Mouse (Mus musculus) layer of hippocampus, postnatal 10 days (tissue): ENCODE data around the gene Med4. TPM values are rescaled to one million over a fixed set of nuclear protein-coding genes. Genes with fewer than 3 reads are reported as not detected.

Experiments used
- DNase-seq, 2 experiments: peaks; one replicate each; pipeline ENCODE4 v3.0.0; 2021; ENCODE audit warnings: low spot score in 2 of 2
- long read RNA-seq: library from polyadenylated mRNA; stranded (forward); transcript quantifications from one replicate; pipeline ENCODE4 v2.0.0, GENCODE M21; 2023
- total RNA-seq, 2 experiments: library from RNA; stranded (reverse); gene quantifications; 2 replicates each; pipeline ENCODE4 v1.2.3; 2021

The Med4 gene
- 10 to 100 TPM; 34.0 to 35.7 TPM for total RNA-seq
- long read RNA-seq, transcript Med4-201 (7 exons, 1,328 nt), result major isoform, 35 of 40 reads
- long read RNA-seq, partial matches to known transcripts, result 1 of 40 reads
- long read RNA-seq, other reads (novel, unspliced or antisense), result 3 of 40 reads

DNA sequence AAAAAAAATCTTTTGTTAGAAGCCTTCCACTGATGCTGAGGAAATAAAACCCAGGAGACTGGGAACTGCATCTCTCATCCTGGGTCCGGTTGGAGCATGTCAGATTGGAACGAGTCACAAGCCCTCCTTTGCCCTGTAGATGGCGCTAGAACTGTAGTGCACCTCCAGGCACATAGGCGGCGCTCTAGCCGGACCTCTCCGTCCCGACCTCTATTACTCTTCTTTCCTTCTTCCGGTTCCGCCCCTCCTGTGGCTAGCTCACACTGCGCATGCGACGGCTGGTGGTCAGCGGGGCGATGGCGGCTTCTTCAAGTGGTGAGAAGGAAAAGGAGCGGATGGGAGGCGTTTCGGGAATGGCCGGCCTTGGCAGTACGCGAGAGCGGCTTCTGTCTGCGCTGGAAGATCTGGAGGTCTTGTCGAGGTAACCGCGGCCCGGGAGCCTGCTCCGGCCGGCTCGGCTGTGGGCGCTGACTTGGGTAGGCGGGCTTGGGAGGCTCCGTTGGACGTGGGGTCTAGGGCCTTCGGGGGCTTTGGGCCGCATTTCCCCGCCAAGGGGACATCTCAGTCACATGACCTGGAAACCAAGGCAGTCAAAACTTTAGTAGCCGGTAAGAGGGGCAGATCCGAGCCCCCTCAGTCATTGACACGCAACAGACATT lies at the start of gene Med4:
TSS of gene Med4 (plus strand) at position 261 of the 659 bp plus-strand sequence.
- DNase-seq, result peak; percentile 98 to 99

- DNase-seq, result no peak
Measured at GRCm38 (mm10) chr14:73460514-73461134, 49.2 kb upstream of the Med4 start.

DNA sequence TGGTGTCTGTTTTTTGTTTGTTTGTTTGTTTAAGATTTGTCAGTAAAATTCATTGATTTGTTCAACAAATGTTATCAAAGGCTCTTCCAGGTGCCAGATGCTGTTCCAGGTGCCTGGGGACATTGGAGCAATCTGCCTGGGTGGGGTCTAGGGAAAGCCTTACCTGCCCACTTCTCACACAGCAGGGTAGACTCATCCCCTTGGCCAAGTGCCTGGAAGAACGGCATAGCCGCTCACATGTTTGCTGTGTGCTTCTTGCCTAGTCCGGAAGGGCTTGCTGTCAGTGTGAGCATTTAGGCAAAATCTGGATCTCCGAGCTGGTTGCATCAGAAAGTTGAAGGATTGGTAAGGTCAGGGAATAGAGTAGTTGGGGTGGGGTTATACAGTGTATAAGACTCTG lies 47.6 kb upstream of the Med4 start:
- no peak for DNase-seq

GRCm38 (mm10) chr14:73467697-73468096 lies 42.1 kb upstream of the Med4 start:
- no peak for DNase-seq

- DNase-seq, result peak; percentile 52 to 64
Measured at GRCm38 (mm10) chr14:73469506-73469905, 40.3 kb upstream of the Med4 start.

GRCm38 (mm10) chr14:73470593-73470992 lies 39.2 kb upstream of the Med4 start:
- DNase-seq, result no peak

DNA sequence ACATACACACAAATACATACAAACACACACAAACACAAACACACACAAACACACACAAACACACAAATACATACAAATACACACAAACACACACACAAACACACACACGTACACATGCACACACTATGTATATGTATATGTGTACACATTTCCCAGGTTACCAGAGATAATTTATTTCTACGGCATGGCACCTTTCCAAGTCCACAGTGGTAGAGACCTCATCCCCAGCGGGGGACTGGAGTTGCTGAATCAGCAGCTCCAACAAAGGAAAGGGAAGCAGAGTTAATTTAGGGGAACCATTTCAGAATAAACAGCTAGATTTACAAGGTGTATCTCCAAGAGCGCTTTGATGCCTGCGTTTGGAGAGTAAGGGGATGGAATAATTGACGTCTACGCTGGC lies 37.6 kb upstream of the Med4 start:
- DNase-seq, result no peak

GRCm38 (mm10) chr14:73473670-73474460 lies 36.0 kb upstream of the Med4 start:
- DNase-seq, result peak; percentile 54 to 69

GRCm38 (mm10) chr14:73474636-73475093 lies 35.2 kb upstream of the Med4 start:
- DNase-seq, result peak; percentile 47 to 55

- DNase-seq, result peak in 1 of 2 experiments; percentile 23
Measured at GRCm38 (mm10) chr14:73475506-73475905, 34.3 kb upstream of the Med4 start.

DNA sequence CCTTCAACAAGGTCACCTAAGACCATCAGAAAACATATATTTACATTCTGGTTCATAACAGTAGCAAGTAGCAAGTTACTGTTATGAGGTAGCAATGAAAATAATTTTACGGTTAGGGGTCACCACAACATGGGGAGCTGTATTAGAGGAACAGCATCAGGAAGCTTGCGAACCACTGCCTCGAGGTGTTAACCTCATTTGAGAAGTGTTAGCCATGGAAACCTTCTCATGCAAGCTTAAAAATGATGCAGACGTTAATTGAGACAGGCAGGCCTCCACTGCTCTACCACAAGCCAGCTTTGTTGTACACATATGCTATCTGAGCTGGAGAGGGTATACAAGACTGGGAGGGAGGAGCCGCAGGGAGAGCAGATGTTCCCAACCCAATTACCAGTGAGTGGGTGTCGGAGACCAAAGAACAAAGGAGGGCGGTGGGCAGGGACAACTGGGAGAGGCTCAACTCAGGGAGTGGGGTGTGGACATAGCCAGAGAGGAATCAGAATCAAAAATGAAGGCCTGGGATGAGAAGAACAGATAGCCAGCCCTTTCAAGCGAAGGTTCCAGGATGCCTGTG lies 33.4 kb upstream of the Med4 start:
- DNase-seq, result no peak

GRCm38 (mm10) chr14:73477077-73477476 lies 32.7 kb upstream of the Med4 start:
- DNase-seq, result no peak

DNA sequence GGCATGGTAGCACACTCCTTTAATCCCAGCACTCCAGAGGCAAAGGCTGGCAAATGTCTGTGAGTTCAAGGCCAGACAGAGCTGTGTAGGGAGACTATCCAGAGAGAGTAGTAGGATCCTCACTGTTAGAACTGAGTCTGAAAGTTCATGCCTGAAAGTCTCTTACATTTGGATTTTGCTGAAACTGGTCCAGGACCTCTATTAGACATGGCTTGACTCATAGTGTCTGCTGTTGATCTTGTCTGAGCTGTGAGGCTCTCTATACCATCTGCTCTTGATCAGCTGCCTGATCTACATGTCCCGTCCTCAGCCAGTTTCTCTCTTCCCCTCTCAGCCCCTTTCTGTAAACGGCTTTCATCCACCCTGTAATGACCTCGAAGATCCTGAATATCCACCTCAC lies 31.5 kb upstream of the Med4 start:
- no peak for DNase-seq

- no peak for DNase-seq
Measured at GRCm38 (mm10) chr14:73479771-73480170, 30.1 kb upstream of the Med4 start.

DNA sequence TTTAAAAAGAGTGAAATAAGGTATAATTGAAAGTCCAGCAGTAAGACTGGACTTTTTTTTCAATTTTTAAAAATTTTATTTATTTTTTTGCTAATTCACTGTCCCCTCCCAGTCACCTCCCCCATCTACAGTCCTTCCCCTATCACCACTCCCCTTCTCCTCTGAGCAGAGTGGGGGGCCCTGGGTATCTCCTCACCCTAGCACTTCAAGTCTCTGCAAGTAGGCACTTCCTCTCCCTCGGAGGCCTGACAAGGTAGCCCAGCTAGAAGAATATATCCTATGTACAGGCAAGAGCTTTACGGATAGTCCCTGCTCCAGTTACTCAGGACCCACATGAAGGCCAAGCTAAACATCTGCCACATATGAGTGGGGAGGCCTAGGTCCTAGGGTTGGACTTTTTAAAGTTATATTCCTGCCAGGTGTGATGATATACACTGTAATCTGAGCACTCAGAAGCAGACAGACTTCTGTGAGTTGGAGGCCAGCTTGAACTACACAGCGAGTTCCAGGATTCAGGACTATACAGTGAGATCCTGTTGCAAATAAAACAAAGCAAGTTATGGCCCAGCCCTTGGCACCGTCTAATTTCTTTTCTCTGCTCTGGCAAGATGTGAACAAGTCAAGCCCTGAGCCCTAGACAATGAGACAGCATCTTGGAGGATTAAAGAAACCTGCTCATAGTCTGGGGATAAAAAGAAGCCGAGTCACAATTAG lies 26.2 kb upstream of the Med4 start:
- DNase-seq, result no peak

DNA sequence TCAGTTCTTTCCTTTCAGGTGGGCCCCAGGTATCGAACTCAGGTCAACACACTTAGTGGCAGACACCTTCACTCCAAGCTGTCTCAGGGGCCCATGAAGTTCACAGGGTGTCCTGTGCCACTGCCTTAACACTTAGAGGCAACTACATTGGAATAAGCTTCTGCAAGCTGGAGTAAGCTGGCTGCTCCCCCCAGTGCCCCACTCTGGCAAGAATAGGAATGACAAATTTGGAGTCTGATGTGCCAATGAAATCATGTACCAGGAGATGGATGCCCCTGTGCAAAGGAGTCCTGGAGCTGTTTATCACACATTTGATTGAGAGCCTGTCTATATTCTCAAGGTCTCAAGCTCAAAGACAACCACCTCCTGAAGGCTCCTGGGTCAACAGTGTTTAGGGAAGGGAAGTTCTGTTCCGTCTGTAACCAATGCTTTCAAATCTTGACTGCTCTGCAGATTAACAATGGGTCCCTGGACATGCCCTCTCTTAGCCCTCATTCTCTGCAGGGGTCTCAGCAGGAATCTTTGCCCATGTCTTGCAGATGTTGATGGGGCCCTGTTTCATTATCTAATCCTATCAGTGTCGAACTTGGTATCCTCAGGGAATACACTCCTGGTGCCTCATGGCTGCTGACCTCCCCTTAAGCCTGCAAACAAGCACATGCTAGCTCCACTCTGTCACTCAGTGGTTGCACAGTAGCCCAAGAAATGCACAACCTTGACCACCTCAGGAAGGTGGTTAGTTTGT lies 25.3 kb upstream of the Med4 start:
- no peak for DNase-seq

GRCm38 (mm10) chr14:73486641-73487040 lies 23.2 kb upstream of the Med4 start:
- DNase-seq, result no peak

GRCm38 (mm10) chr14:73493356-73493755 lies 16.5 kb upstream of the Med4 start:
- DNase-seq, result no peak

GRCm38 (mm10) chr14:73494122-73494521 lies 15.7 kb upstream of the Med4 start:
- DNase-seq, result no peak

DNA sequence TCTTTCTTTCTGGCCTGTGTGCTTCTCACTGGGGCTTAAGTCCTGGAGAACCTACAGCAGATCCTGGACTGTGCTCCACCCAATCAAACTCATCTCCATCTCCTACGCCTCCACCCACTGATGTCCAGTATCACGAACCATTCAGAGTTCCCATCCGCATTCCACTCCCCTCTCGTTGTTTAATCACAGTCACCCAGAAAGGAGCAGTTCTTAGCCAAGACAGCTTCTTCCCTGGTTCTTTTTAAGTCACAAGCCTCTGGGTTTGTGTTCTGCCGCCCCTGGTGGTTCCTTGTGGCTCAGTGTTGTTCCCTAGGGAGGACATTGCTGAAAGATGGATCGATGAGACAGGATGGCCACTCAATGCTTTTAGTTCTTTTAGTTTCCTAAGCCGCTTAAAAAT lies 14.1 kb upstream of the Med4 start:
- no peak for DNase-seq
